Mouse (Mus musculus) WW6 (cell line): ENCODE data around the gene Cd40.

ENCODE experiments used
- DNase-seq: peaks from one replicate; pipeline ENCODE4 v3.0.0-alpha.2; 2013; ENCODE audit warnings: low read depth, low spot score

Gene Cd40

GRCm38 (mm10) chr2:165100749-165101148, 45.3 kb downstream of the Cd40 start:
- DNase-seq, result no peak

DNA sequence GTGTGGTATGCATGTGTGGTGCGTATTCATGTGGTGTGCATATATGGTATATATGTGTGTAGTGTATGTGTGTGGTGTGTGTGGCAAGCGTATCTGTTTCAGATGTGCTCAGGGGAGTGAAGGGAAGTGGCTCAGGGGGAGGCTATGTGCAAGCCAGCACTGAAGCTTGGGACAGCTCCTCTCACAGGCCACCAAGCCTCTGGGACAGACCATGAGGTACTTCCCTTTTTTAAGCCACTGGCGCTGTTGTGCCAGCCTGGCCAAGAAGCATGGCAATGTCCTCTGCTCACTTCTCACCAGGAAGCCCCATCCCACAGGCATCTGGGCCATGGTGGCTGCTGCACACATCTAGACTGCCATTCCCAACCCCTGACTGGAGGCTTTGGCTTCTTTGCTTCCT, 47.5 kb downstream of the Cd40 start:
- DNase-seq, result no peak

- DNase-seq, result no peak
Measured at GRCm38 (mm10) chr2:165105513-165106079, 50.2 kb downstream of the Cd40 start.

GRCm38 (mm10) chr2:165106585-165106984, 51.2 kb downstream of the Cd40 start:
- DNase-seq, result no peak

GRCm38 (mm10) chr2:165112149-165112548, 56.7 kb downstream of the Cd40 start:
- peak; percentile 59 for DNase-seq

GRCm38 (mm10) chr2:165113733-165114132, 58.3 kb downstream of the Cd40 start:
- peak; percentile 69 for DNase-seq

GRCm38 (mm10) chr2:165120765-165121164, 65.3 kb downstream of the Cd40 start:
- no peak for DNase-seq

GRCm38 (mm10) chr2:165121206-165121840, 65.9 kb downstream of the Cd40 start:
- DNase-seq, result no peak
